Mouse (Mus musculus): ENCODE data around the gene Gpr107. TPM values are rescaled to one million over a fixed set of nuclear protein-coding genes. Genes with fewer than 3 reads are reported as not detected.
"Not testable (repeated sequence)": the region's sequence is repeated elsewhere in the genome, so short reads cannot be mapped to it uniquely, and the experiment has no call there.

Gene Gpr107
- total RNA-seq, 2 experiments from 2014 or later: 45.2 to 51.5 TPM

DNA sequence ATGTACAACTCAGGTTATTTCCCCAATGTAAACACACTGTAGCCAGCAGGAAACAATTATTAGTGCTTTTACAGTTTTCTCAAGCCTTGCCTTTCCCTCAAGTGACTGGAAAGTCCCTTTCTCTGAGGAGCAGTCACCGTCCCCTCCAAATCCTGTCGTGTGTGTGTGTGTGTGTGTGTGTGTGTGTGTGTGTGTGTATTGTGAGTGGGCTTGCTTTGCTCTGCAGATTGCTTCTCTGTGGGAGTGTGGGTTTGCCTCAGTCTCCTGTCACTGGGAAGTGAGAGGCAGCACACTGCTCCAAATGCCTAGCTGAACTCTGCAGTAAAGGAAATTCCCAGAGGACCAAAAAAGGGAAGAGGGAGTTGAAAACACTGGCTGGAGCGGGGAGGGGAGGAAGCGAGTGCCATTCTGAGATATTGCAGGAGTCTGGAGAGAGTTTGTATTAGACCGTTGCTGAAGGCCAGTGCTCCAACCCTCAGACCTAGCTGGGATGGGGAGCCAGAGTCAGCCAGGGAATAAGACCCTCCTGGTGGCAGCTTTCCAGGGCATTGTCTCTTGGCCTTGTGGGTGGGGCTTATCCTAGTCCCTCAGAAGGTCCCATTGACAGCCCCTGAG lies 12.8 kb downstream of the Gpr107 start:
- intact Hi-C loops (cut with DNase I): no loop called here
- no peak for TF ChIP-seq CTCF (IDR thresholded peaks at IDR 0.05)
- peak in 1 of 2 experiments; percentile 40 for DNase-seq (ENCODE audit: extremely low spot score in 1 of 2, low spot score in 2 of 2)
- Histone ChIP-seq H3K4me3 (no peak overlapping the region), H3K27ac (no peak overlapping the region)

DNA sequence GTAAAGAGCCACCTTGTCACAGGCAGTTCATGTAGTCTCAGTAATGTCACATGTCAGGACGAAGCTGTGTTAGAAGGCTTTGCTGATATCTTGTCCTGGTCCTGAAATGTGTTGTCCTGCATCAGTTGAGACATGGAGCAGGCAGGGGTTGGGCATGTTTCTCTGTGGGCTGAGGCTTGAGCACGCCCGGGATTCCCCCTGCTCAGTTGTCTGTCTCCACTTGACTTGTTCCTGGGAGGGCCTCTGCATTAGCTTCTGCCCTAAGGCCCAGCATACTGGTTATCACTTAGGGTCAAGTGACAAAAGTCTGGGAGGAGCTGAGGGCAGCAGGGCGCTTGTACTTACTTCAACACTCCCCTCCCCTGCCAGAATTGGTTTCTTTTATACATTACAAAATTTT lies 13.4 kb downstream of the Gpr107 start:
- TF ChIP-seq CTCF (IDR thresholded peaks at IDR 0.05): no peak
- intact Hi-C loops (cut with DNase I): no loop called here
- Histone ChIP-seq H3K27ac (no peak overlapping the region), H3K4me3 (no peak overlapping the region)
- DNase-seq (ENCODE audit: extremely low spot score in 1 of 2, low spot score in 2 of 2): no peak

DNA sequence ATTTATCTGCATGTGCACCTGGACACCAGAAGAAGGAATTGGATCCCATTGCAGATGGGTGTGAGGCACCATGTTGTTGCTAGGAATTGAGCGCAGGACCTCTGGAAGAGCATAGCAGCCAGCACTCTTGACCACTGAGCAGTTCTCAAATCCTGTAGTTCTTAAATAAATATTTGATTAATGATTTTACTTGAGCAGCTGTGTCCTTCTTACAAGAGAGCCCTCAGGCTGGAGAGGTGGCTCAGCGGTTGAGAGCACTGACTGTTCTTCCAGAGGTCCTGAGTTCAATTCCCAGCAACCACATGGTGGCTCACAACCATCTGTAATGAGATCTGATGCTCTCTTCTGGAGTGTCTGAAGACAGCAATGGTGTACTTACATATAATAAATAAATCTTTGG lies 15.5 kb downstream of the Gpr107 start:
- DNase-seq (ENCODE audit: extremely low spot score in 1 of 2, low spot score in 2 of 2); H3K27ac ChIP-seq; H3K4me3 ChIP-seq; intact Hi-C loops (cut with DNase I): not testable (repeated sequence)

DNA sequence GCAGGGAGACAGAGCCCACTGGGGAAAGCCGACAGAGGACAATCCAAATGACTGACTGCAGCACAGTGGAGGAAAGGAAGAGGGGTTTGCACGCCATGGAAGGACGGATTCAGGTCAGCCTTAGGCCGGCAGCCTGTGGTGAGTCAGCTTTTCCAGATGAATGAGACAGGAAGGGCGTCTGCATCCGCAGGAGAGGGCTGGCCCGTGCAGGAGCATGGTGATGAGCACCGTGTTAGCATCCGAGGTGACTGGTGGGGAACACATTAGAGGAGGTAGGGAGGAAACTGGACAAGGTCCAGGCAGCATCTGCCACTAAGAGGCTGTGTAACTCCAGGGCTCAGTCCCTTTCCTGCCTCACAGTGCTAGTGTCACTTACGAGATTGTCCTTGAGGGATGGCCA lies 16.9 kb downstream of the Gpr107 start:
- intact Hi-C loops (cut with DNase I): no loop called here
- Histone ChIP-seq H3K4me3 (no peak overlapping the region), H3K27ac (no peak overlapping the region)
- DNase-seq (ENCODE audit: extremely low spot score in 1 of 2, low spot score in 2 of 2): no peak
- no peak for TF ChIP-seq CTCF (IDR thresholded peaks at IDR 0.05)

DNA sequence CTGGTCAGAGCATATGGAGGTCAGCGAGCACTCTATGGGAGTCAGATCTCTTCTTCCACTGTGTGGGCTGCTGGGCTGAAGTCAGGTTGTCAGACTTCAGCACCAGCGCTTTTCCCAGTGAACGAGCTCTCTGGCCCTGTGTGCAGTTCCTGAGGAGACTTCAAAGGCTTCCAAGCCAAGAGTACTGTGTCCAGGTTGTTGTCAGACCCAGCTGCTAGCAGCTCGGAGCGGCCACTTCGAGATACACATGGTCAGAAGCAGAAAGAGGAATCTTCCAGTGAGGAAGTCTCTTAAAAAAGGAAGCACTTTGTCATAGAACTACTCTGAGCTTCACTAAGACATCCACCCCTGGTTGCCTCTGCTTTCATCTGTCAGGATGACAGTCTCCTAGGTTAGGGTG lies 18.0 kb downstream of the Gpr107 start:
- Histone ChIP-seq H3K27ac (no peak overlapping the region), H3K4me3 (no peak overlapping the region)
- no peak for TF ChIP-seq CTCF (IDR thresholded peaks at IDR 0.05)
- intact Hi-C loops (cut with DNase I): no loop called here
- DNase-seq (ENCODE audit: extremely low spot score in 1 of 2, low spot score in 2 of 2): no peak

DNA sequence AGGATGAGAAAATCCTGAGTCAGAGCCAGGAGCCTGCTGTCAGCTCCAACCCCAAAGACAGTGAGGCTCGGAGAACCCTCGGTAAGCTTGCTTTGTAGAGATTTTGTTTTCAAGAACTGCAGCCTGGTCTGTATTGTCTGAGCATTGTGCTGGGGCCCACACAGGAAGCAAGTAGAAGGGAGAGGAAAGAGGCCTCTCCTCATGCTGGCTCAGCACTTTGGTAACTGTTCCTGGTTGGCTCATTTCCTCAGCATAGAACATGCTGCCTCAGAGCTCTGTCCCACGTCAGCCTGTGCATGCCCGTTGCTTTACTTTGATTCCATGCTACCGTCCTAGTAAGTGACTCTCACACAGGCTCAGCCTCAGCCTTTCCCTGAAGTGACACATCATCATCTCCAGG lies 19.9 kb downstream of the Gpr107 start:
- no peak for DNase-seq (ENCODE audit: extremely low spot score in 1 of 2, low spot score in 2 of 2)
- intact Hi-C loops (cut with DNase I): no loop called here
- no peak overlapping the region for H3K4me3 ChIP-seq
- TF ChIP-seq CTCF (IDR thresholded peaks at IDR 0.05): no peak
- H3K27ac ChIP-seq: peak overlapping the region; percentile 54; the same call in 1 of the 2 replicates

GRCm38 (mm10) chr2:31172536-31172935 lies 20.4 kb downstream of the Gpr107 start:
- intact Hi-C loops (cut with DNase I): no loop called here
- DNase-seq (ENCODE audit: extremely low spot score in 1 of 2, low spot score in 2 of 2): no peak
- TF ChIP-seq CTCF (IDR thresholded peaks at IDR 0.05): peak; percentile 32
- no peak overlapping the region for H3K27ac ChIP-seq
- H3K4me3 ChIP-seq: no peak overlapping the region

GRCm38 (mm10) chr2:31173290-31173689 lies 21.2 kb downstream of the Gpr107 start:
- peak; percentile 32 for TF ChIP-seq CTCF (IDR thresholded peaks at IDR 0.05)

DNA sequence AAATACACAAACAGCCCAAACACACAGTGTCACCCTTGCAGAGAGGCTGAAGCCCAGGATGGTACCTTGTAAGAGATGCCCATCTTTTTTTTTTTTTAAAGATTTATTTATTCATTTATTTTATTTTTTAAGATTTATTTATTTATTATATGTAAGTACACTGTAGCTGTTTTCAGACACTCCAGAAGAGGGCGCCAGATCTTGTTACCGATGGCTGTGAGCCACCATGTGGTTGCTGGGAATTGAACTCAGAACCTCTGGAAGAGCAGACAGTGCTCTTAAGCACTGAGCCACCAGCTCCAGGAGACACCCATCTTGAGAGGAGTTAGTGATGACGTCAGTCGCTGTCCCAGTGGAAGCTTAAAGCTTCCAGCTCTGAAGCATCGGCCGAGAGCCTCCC lies 26.5 kb downstream of the Gpr107 start:
- H3K4me3 ChIP-seq; H3K27ac ChIP-seq; intact Hi-C loops (cut with DNase I); DNase-seq (ENCODE audit: extremely low spot score in 1 of 2, low spot score in 2 of 2): not testable (repeated sequence)
- TF ChIP-seq CTCF (IDR thresholded peaks at IDR 0.05): peak; percentile 54

More at GRCm38 (mm10) chr2:31173290-31173689, 21.2 kb downstream of the Gpr107 start:
- H3K4me3 ChIP-seq: no peak overlapping the region
- intact Hi-C loops (cut with DNase I): no loop called here
- DNase-seq (ENCODE audit: extremely low spot score in 1 of 2, low spot score in 2 of 2): no peak
- no peak overlapping the region for H3K27ac ChIP-seq

DNA sequence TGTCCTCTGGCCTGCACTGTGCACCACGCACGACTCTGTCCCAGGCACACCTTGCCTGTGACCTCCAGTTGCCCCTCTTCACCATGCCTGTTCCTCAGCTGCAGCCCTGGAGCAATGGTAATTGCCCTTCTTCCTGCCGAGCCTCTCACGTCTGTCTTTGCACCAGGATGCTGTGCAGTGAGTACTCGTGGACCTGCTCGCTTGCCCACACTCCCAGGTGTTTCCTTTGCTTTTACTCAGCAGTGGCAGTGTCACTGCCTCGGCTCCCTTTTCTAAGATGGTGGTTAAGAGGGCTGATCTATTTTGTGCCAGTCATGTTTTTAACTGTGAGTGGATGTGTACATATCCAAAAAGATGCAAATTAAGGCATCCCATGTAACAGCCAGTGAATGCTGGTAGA lies 27.4 kb downstream of the Gpr107 start:
- no peak for TF ChIP-seq CTCF (IDR thresholded peaks at IDR 0.05)
- intact Hi-C loops (cut with DNase I): no loop called here
- no peak for DNase-seq (ENCODE audit: extremely low spot score in 1 of 2, low spot score in 2 of 2)

DNA sequence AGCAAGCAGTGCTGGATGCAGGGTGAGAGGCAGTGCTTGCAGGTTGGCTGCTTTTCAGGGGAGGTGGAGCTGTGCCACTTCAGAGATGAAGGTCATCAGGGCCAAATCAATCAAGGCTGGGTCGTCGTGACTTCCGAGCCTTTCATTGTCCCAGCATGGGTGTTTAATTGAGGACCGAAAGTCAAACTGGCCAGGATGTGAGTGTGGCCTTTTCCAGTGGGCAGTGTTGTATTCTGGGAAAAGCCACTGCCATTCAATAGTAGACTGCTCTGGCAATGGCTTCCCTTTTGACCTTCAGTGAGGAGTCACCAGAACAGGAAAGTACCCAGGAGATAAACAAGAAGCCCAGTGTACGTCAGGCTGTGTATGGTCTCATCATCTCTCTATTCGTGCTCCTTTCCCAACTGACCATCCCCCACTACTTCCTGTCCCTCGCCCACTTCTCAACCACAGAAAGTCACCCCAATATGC lies 28.0 kb downstream of the Gpr107 start:
- Histone ChIP-seq H3K27ac (no peak overlapping the region), H3K4me3 (no peak overlapping the region)
- intact Hi-C loops (cut with DNase I): no loop called here
- TF ChIP-seq CTCF (IDR thresholded peaks at IDR 0.05): no peak
- no peak for DNase-seq (ENCODE audit: extremely low spot score in 1 of 2, low spot score in 2 of 2)

More for the DNA sequence above, 27.4 kb downstream of the Gpr107 start:
- Histone ChIP-seq H3K27ac (no peak overlapping the region), H3K4me3 (no peak overlapping the region)

DNA sequence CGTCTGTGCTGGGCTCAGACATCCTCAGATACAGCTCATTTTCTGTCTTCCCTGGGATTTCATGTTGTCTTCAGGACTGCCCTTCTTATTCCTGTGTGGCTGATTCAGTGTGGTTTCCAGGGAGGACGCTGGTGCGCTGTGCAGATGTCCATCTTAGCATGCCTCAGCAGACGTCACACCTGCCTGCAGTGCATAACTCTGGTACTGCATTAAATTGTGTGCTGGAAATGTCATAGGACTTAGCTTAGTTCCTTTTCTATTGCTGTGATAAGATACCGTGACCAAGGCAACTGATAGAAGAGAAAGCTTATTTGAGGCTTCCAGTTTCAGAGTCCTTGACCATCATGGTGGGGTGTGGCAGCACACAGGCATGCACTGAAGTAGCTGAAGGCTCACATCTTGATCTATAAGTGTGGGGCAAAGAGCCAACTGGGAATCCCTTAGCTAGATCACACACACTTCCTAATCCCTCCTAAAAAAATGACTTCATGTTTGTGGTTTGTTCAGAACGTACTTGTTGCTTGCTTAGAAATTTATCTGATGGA lies 30.7 kb downstream of the Gpr107 start:
- intact Hi-C loops (cut with DNase I): no loop called here
- DNase-seq (ENCODE audit: extremely low spot score in 1 of 2, low spot score in 2 of 2): no peak
- Histone ChIP-seq H3K4me3 (no peak overlapping the region), H3K27ac (no peak overlapping the region)
- no peak for TF ChIP-seq CTCF (IDR thresholded peaks at IDR 0.05)

DNA sequence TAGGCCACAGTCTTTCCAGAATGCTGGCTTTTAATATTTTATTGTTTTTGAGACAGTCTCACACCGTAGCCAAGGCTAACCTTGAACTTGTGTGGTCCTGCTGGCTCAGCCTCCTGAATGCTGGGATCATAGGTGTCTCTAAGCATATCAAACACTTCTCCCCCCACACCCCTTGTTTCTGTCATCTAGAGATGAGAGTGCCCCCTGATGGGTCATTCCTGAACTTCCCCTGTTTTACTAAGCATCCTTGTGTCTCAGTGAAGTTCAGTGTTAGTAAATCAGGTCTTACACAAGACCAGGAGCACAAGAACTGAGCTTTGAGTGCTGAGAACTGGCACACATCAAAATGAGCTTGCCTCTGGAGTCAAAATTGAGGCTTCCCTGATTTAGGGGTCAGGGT lies 31.7 kb downstream of the Gpr107 start:
- peak; percentile 46 for TF ChIP-seq CTCF (IDR thresholded peaks at IDR 0.05)
- H3K4me3 ChIP-seq: no peak overlapping the region
- H3K27ac ChIP-seq: no peak overlapping the region
- DNase-seq (ENCODE audit: extremely low spot score in 1 of 2, low spot score in 2 of 2): no peak
- intact Hi-C loops (cut with DNase I): no loop called here

Data from left cerebral cortex, adult 2 months (tissue).